24 mouse cellular contexts compared by ENCODE assay signal in the genomic region with DNA sequence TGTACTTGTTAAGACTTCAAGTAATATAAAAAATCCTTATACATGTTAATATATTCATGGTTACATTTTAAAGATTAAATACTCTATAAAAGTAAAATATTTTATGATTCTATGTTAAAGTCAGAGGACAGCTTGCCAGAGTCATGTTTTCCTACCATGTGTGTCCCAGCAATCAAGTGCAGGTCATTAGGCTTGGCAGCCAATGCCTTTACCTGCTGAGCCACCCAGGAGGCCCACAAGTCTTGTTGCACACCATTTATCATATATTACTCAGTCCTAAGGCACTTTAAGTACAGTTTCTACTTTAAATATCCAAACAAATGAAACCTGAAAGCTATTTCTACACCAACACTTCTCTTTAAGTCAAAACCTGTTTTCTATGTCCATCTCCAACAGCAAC. TPM values are rescaled to one million over a fixed set of nuclear protein-coding genes. Genes with fewer than 3 reads are reported as not detected.
DNase-seq lines count a peak whose midpoint lies in the region; ATAC-seq lines count a peak whose summit lies in the region.
"Had no signal": no experiment of that assay in that cellular context is flagged by ENCODE, and none has a peak within 500 bp of the region (broad histone marks: within the 10 kb centered on the region; RNA-seq: fewer than 3 reads in every experiment).

No protein-coding gene starts in this region.

- ATAC-seq in cerebellum, adult (ENCODE audit: insufficient number of reproducible peaks, low FRiP score, low TSS enrichment) = no peak
- ATAC-seq in liver, embryonic 11.5 days (replicated peaks; ENCODE audit: low FRiP score) = no peak
- ATAC-seq: forebrain, embryonic 13.5 days; forebrain, embryonic 16.5 days; intestine, postnatal 0 days had no signal

- H3K27me3 ChIP-seq in liver, embryonic 11.5 days (replicated peaks; ENCODE audit: control insufficient read depth, insufficient read depth, low read length) = no peaks in the 10 kb centered on the region
- H3K27me3 ChIP-seq: CH12.LX; forebrain, embryonic 13.5 days; hindbrain, embryonic 12.5 days; hindbrain, embryonic 15.5 days had no signal

- peaks cover 2% of the 10 kb centered on the region; the same call in 1 of the 2 replicates for H3K4me1 ChIP-seq in liver, embryonic 11.5 days (replicated peaks; ENCODE audit: control insufficient read depth, insufficient read depth, low read length)
- H3K4me1 ChIP-seq: forebrain, embryonic 10.5 days; forebrain, embryonic 13.5 days; hindbrain, embryonic 12.5 days had no signal

- no peak overlapping the region for H3K4me3 ChIP-seq in liver, embryonic 11.5 days (ENCODE audit: low read depth, low read length)
- H3K4me3 ChIP-seq: forebrain, embryonic 10.5 days; forebrain, embryonic 13.5 days; heart, adult 2 months; hindbrain, embryonic 12.5 days; hindbrain, embryonic 15.5 days had no signal

- no peak overlapping the region for H3K9ac ChIP-seq in liver, embryonic 11.5 days (ENCODE audit: low read depth, low read length)
- H3K9ac ChIP-seq: forebrain, embryonic 13.5 days; hindbrain, embryonic 12.5 days; hindbrain, embryonic 15.5 days had no signal

- H3K36me3 ChIP-seq in liver, embryonic 11.5 days (ENCODE audit: control insufficient read depth, insufficient read depth, low read length) = no peaks in the 10 kb centered on the region
- H3K36me3 ChIP-seq: hindbrain, embryonic 12.5 days had no signal

- H3K4me2 ChIP-seq in liver, embryonic 11.5 days = no peak overlapping the region
- H3K4me2 ChIP-seq: forebrain, embryonic 13.5 days; heart, embryonic 11.5 days; hindbrain, embryonic 12.5 days; hindbrain, embryonic 15.5 days had no signal

- DNase-seq in cerebellum, adult 11-12 months = peak; percentile 31
- peak; percentile 47 for DNase-seq in cerebellum, adult 9-10 months
- DNase-seq in cerebellum, postnatal 14 days = peak; percentile 13 to 56
- no peak for DNase-seq in MN1 (ENCODE audit: low spot score)
- DNase-seq in liver, embryonic 11.5 days (ENCODE audit: low spot score) = no peak
- no peak for DNase-seq in heart, adult 9 months (ENCODE audit: low spot score in 2 of 2)
- DNase-seq: adrenal gland, adult 2 months; adrenal gland, postnatal 14 days; B cell, adult 2 months; embryo, embryonic 11 days; gastrocnemius, postnatal 10 days; gastrocnemius, postnatal 36 days; heart, adult 2 months; kidney, adult 2 months had no signal

- H3K27ac ChIP-seq in liver, embryonic 11.5 days (ENCODE audit: low read depth, low read length) = no peak overlapping the region
- H3K27ac ChIP-seq: forebrain, embryonic 10.5 days; forebrain, embryonic 13.5 days; heart, adult 2 months; hindbrain, embryonic 12.5 days; hindbrain, embryonic 15.5 days had no signal

- no peaks in the 10 kb centered on the region for H3K9me3 ChIP-seq in liver, embryonic 11.5 days (ENCODE audit: control insufficient read depth, low read length)
- H3K9me3 ChIP-seq: forebrain, embryonic 10.5 days; forebrain, embryonic 13.5 days; G1E; hindbrain, embryonic 12.5 days; hindbrain, embryonic 15.5 days had no signal

RNA-seq across cellular contexts. Expression of a gene that starts 30.5 kb away (rescaled TPM):
- 33.2 and 38.6 TPM in 2 replicates for polyA plus RNA-seq in liver, embryonic 11.5 days (2014; fragmentation: Nextera tagmentation; extraction: Ambion mirVana)

Comparison
In these comparisons a context has a peak if more than half of its experiments do, and no peak if none do; other contexts are left out.
1. DNase-seq: peak in cerebellum, adult 11-12 months (single experiment), cerebellum, adult 9-10 months (single experiment) and cerebellum, postnatal 14 days (2 of 2); none in MN1 (single experiment), liver, embryonic 11.5 days (single experiment) and heart, adult 9 months (0 of 2).